Mouse (Mus musculus): ENCODE results near the gene Bhlhe40. TPM values are rescaled to one million over a fixed set of nuclear protein-coding genes. Genes with fewer than 3 reads are reported as not detected.

The Bhlhe40 gene
- 90.1 and 107 TPM in 2 replicates for polyA plus RNA-seq (2012)

DNA sequence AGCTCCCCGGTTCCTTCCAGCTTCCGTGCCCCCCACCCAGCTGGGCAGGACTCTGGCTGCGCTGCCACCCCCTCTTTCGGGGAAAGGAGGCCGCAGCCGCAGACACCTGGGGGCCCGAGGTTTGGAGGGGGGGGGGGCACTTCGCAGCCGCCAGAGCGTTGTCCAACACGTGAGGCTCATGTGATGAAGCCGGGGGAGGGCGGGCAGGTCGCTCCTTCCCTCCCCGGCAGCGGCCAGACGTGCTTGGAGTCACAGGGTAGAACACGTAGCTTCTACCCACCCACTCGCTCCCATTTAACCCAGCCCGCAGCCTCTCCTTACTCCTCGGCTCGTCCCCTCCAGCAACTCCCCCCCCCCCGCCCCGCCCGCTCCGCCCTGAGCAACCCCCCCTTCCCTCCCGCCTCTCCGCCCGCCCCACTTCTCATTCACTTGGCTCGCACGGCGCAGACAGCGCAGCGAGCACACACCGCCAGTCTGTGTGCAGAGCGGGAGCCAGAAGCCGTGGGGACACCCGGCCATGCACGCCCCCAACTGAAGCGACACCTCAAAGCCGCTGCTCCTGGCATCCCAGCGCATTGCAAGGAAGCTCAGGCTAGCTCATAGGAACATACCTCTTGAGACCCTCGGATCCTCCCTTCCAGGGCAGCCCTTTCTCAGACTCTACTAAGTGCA lies at the start of gene Bhlhe40:
Gene Bhlhe40, plus strand, starts transcription at position 424 of the 672 bp plus-strand sequence.

Other genes with a start within 250 kb of the Bhlhe40 start
- 11.2 and 12.2 TPM in 2 replicates for gene Arl8b, start 122.5 kb downstream of the Bhlhe40 start, polyA plus RNA-seq (2012)
- gene Edem1, start 168.0 kb downstream of the Bhlhe40 start, polyA plus RNA-seq (2012): 13.1 and 13.2 TPM in 2 replicates